In the genomic region with DNA sequence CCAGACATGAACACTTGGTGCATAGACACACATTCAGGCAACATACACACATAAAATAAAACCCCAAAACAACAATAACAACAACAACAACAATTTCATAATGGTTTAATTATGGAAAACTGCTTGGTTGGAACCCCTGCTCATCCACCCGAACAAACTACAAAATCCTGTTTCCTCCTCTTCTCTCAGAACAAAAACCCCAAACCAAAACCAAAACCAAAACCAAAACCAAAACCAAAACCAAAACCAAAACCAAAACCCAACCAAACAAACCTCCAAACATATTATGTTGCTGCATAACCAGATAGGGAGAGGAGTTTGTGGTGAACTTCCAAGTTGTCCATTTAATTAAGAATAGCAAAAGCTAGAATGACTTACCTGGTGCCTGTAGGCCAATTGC, we compare ENCODE assay signal across 18 mouse cellular contexts. TPM values are rescaled to one million over a fixed set of nuclear protein-coding genes. Genes with fewer than 3 reads are reported as not detected.
DNase-seq lines count a peak whose midpoint lies in the region; ATAC-seq and TF ChIP-seq lines count a peak whose summit lies in the region.
"Had no signal": no experiment of that assay in that cellular context is flagged by ENCODE, and none has a peak within 500 bp of the region (broad histone marks: within the 10 kb centered on the region; RNA-seq: fewer than 3 reads in every experiment).

No protein-coding gene starts in this region.

- DNase-seq in midbrain, embryonic 11.5 days (ENCODE audit: low spot score, missing footprints) = peak; percentile 44
- DNase-seq in CH12.LX (ENCODE audit: extremely low read depth) = peak; percentile 19
- no peak for DNase-seq in spleen, postnatal 10 days (ENCODE audit: low spot score in 2 of 2)
- DNase-seq in lung, postnatal 4 days = no peak
- DNase-seq: adrenal gland, postnatal 10 days; adrenal gland, postnatal 25 days; cerebellum, adult 11 months; cerebellum, adult 18-20 months; cerebellum, adult 9-10 months; cerebellum, postnatal 10 days; cerebellum, postnatal 25 days; forebrain, postnatal 0 days had no signal

- H3K9ac ChIP-seq in midbrain, embryonic 11.5 days (ENCODE audit: low read length) = no peak overlapping the region
- no peak overlapping the region for H3K9ac ChIP-seq in midbrain, embryonic 15.5 days
- H3K9ac ChIP-seq in CH12.LX (ENCODE audit: insufficient read depth, low read depth) = no peak overlapping the region
- H3K9ac ChIP-seq: embryonic facial prominence, embryonic 12.5 days; forebrain, embryonic 13.5 days; forebrain, embryonic 15.5 days; forebrain, postnatal 0 days had no signal

- in situ Hi-C loops in CH12.LX (cut with MboI; ENCODE audit: low pct_ligation_motif_present, low pct_unique_long_range_greater_than_20kb, low sequenced_read_pairs) = no loop called here

- no peak overlapping the region for H3K4me3 ChIP-seq in midbrain, embryonic 11.5 days (ENCODE audit: low read depth, low read length)
- H3K4me3 ChIP-seq in midbrain, embryonic 15.5 days = no peak overlapping the region
- no peak overlapping the region for H3K4me3 ChIP-seq in CH12.LX (replicated peaks in 1 of 3; ENCODE audit: low read depth in 2 of 3, low read length in 2 of 3, poor library complexity in 1 of 3)
- H3K4me3 ChIP-seq: embryonic facial prominence, embryonic 10.5 days; embryonic facial prominence, embryonic 12.5 days; forebrain, embryonic 13.5 days; forebrain, embryonic 15.5 days had no signal

- 87% methylated on average over 1 of the region's 1 CpGs for WGBS in midbrain, embryonic 11.5 days
- WGBS in midbrain, embryonic 15.5 days = 82% methylated on average over 1 of the region's 1 CpGs

- no peaks in the 10 kb centered on the region for H3K4me1 ChIP-seq in midbrain, embryonic 11.5 days (ENCODE audit: control insufficient read depth, insufficient read depth, low read length)
- H3K4me1 ChIP-seq in midbrain, embryonic 15.5 days = peaks cover 12% of the 10 kb centered on the region
- peaks cover 7 to 37% of the 10 kb centered on the region in 2 experiments for H3K4me1 ChIP-seq in CH12.LX (ENCODE audit: control insufficient read depth in 1 of 2, insufficient read depth in 2 of 2)
- H3K4me1 ChIP-seq: embryonic facial prominence, embryonic 10.5 days; embryonic facial prominence, embryonic 12.5 days; forebrain, embryonic 13.5 days; forebrain, embryonic 15.5 days had no signal

- no peaks in the 10 kb centered on the region for H3K9me3 ChIP-seq in midbrain, embryonic 11.5 days (ENCODE audit: control insufficient read depth, low read length)
- H3K9me3 ChIP-seq in midbrain, embryonic 15.5 days = no peaks in the 10 kb centered on the region
- H3K9me3 ChIP-seq in CH12.LX (replicated peaks; ENCODE audit: low read length) = no peaks in the 10 kb centered on the region
- H3K9me3 ChIP-seq: embryonic facial prominence, embryonic 10.5 days; embryonic facial prominence, embryonic 12.5 days; forebrain, embryonic 13.5 days; forebrain, embryonic 15.5 days had no signal

- no peak overlapping the region for H3K27ac ChIP-seq in midbrain, embryonic 11.5 days (ENCODE audit: low read depth, low read length)
- H3K27ac ChIP-seq in midbrain, embryonic 15.5 days = no peak overlapping the region
- no peak overlapping the region for H3K27ac ChIP-seq in CH12.LX (ENCODE audit: insufficient read depth, low read depth)
- H3K27ac ChIP-seq: embryonic facial prominence, embryonic 10.5 days; embryonic facial prominence, embryonic 12.5 days; forebrain, embryonic 13.5 days; forebrain, embryonic 15.5 days had no signal

- TF ChIP-seq EP300 in CH12.LX (IDR thresholded peaks at IDR 0.05; ENCODE audit: low read length) = peak; percentile 67; the same call in 1 of the 2 replicates

- H3K36me3 ChIP-seq in midbrain, embryonic 11.5 days (ENCODE audit: control insufficient read depth, insufficient read depth, low read length) = no peaks in the 10 kb centered on the region
- no peaks in the 10 kb centered on the region for H3K36me3 ChIP-seq in midbrain, embryonic 15.5 days (replicated peaks)
- H3K36me3 ChIP-seq in CH12.LX (replicated peaks in 1 of 2; ENCODE audit: control insufficient read depth in 1 of 2, insufficient read depth in 1 of 2, low read length in 1 of 2) = no peaks in the 10 kb centered on the region
- H3K36me3 ChIP-seq: embryonic facial prominence, embryonic 10.5 days; embryonic facial prominence, embryonic 12.5 days; forebrain, embryonic 15.5 days had no signal

- H3K79me2 ChIP-seq in CH12.LX (replicated peaks; ENCODE audit: control insufficient read depth, extremely low read depth, insufficient read depth, poor library complexity, severe bottlenecking) = no peaks in the 10 kb centered on the region

- no peak for ATAC-seq in midbrain, embryonic 11.5 days (ENCODE audit: low FRiP score)
- no peak for ATAC-seq in midbrain, embryonic 15.5 days (replicated peaks)
- ATAC-seq: forebrain, embryonic 13.5 days; forebrain, embryonic 15.5 days; forebrain, postnatal 0 days had no signal

- no peaks in the 10 kb centered on the region for H3K27me3 ChIP-seq in midbrain, embryonic 11.5 days (ENCODE audit: control insufficient read depth, insufficient read depth, low read length)
- H3K27me3 ChIP-seq in midbrain, embryonic 15.5 days (replicated peaks) = no peaks in the 10 kb centered on the region
- H3K27me3 ChIP-seq in CH12.LX (replicated peaks) = no peaks in the 10 kb centered on the region
- H3K27me3 ChIP-seq: embryonic facial prominence, embryonic 12.5 days; forebrain, embryonic 13.5 days; forebrain, embryonic 15.5 days had no signal

- no peak for TF ChIP-seq RAD21 in CH12.LX (IDR thresholded peaks at IDR 0.05; ENCODE audit: low read depth, low read length)

- no peak for TF ChIP-seq POLR2A in CH12.LX (IDR thresholded peaks at IDR 0.05; ENCODE audit: low read depth, low read length)

- dilution Hi-C loops in CH12.LX (cut with MboI; ENCODE audit: extremely low pct_ligation_motif_present, extremely low pct_unique_long_range_greater_than_20kb, low sequenced_read_pairs) = no loop called here

- no peak for TF ChIP-seq CTCF in CH12.LX (conservative IDR thresholded peaks at IDR 0.05 in 1 of 2, IDR thresholded peaks at IDR 0.05 in 1 of 2; ENCODE audit: low read depth in 2 of 2, low read length in 2 of 2)

- H3K4me2 ChIP-seq in midbrain, embryonic 11.5 days = no peak overlapping the region
- no peak overlapping the region for H3K4me2 ChIP-seq in midbrain, embryonic 15.5 days
- no peak overlapping the region for H3K4me2 ChIP-seq in CH12.LX (ENCODE audit: insufficient read depth, low read depth, poor library complexity, severe bottlenecking)
- H3K4me2 ChIP-seq: embryonic facial prominence, embryonic 12.5 days; forebrain, embryonic 13.5 days; forebrain, embryonic 15.5 days had no signal

TF ChIP-seq in CH12.LX, 34 proteins besides CTCF, POLR2A, EP300 and RAD21 (continues in another document):
- TF ChIP-seq USF1 (IDR thresholded peaks at IDR 0.05; ENCODE audit: low read depth, low read length) = no peak
- no peak for TF ChIP-seq PAX5 (IDR thresholded peaks at IDR 0.05; ENCODE audit: low read length)
- no peak for TF ChIP-seq HCFC1 (IDR thresholded peaks at IDR 0.05; ENCODE audit: low read depth, low read length)
- no peak for TF ChIP-seq JUND (conservative IDR thresholded peaks at IDR 0.05; ENCODE audit: low read depth, low read length)
- TF ChIP-seq E2F4 (IDR thresholded peaks at IDR 0.05; ENCODE audit: insufficient replicate concordance, low read depth, low read length) = no peak
- TF ChIP-seq BHLHE40 (IDR thresholded peaks at IDR 0.05; ENCODE audit: low read depth, low read length) = 0 out of 2 replicates have a peak, but pooled peaks have one; percentile 29
- no peak for TF ChIP-seq CHD2 (IDR thresholded peaks at IDR 0.05; ENCODE audit: low read length)
- TF ChIP-seq CHD1 (IDR thresholded peaks at IDR 0.05; ENCODE audit: low read depth, low read length) = no peak
- TF ChIP-seq USF2 (conservative IDR thresholded peaks at IDR 0.05; ENCODE audit: low read depth, low read length) = no peak
- no peak for TF ChIP-seq MAZ (IDR thresholded peaks at IDR 0.05; ENCODE audit: low read depth, low read length)
- peak; percentile 86 for TF ChIP-seq ETS1 (conservative IDR thresholded peaks at IDR 0.05; ENCODE audit: low read depth, low read length)
- 0 out of 2 replicates have a peak, but pooled peaks have one; percentile 31 for TF ChIP-seq RCOR1 (conservative IDR thresholded peaks at IDR 0.05; ENCODE audit: low read depth, low read length)
- no peak for TF ChIP-seq GABPA (IDR thresholded peaks at IDR 0.05; ENCODE audit: insufficient replicate concordance, low read depth, low read length)
- no peak for TF ChIP-seq MAFK (IDR thresholded peaks at IDR 0.05; ENCODE audit: insufficient replicate concordance, low read length)
- no peak for TF ChIP-seq MAX (IDR thresholded peaks at IDR 0.05; ENCODE audit: low read length)
- no peak for TF ChIP-seq SIN3A (IDR thresholded peaks at IDR 0.05; ENCODE audit: low read length)
- TF ChIP-seq MEF2A (IDR thresholded peaks at IDR 0.05; ENCODE audit: borderline replicate concordance, low read depth, low read length) = no peak
- no peak for TF ChIP-seq ELF1 (IDR thresholded peaks at IDR 0.05; ENCODE audit: low read depth, low read length)
- TF ChIP-seq UBTF (IDR thresholded peaks at IDR 0.05; ENCODE audit: low read depth, low read length) = no peak
- TF ChIP-seq JUN (IDR thresholded peaks at IDR 0.05; ENCODE audit: insufficient read depth, low read depth, low read length) = no peak
- TF ChIP-seq MXI1 (IDR thresholded peaks at IDR 0.05; ENCODE audit: low read depth, low read length) = no peak
- TF ChIP-seq ZKSCAN1 (IDR thresholded peaks at IDR 0.05; ENCODE audit: borderline replicate concordance, low read depth, low read length) = no peak
- no peak for TF ChIP-seq NRF1 (IDR thresholded peaks at IDR 0.05; ENCODE audit: low read depth, low read length)
- no peak for TF ChIP-seq NELFE (IDR thresholded peaks at IDR 0.05; ENCODE audit: low read depth, low read length)
- no peak for TF ChIP-seq MYC (IDR thresholded peaks at IDR 0.05; ENCODE audit: low read depth, low read length)
- 0 out of 2 replicates have a peak, but pooled peaks have one; percentile 23 for TF ChIP-seq TCF12 (IDR thresholded peaks at IDR 0.05; ENCODE audit: low read depth, low read length)
- no peak for TF ChIP-seq SMC3 (IDR thresholded peaks at IDR 0.05; ENCODE audit: low read depth, low read length)
- no peak for TF ChIP-seq ZMIZ1 (IDR thresholded peaks at IDR 0.05; ENCODE audit: low read depth, low read length)
- TF ChIP-seq ZNF384 (IDR thresholded peaks at IDR 0.05; ENCODE audit: low read depth, low read length) = no peak; the same call in 1 of the 2 replicates
- TF ChIP-seq POLR2AphosphoS2 (IDR thresholded peaks at IDR 0.05; ENCODE audit: low read depth, low read length) = no peak

RNA-seq across cellular contexts. Expression of a gene that starts 17.9 kb away (rescaled TPM):
- 3.0 and 3.5 TPM in 2 replicates for polyA plus RNA-seq in midbrain, embryonic 11.5 days (2014; fragmentation: Nextera tagmentation; extraction: Ambion mirVana)
- polyA plus RNA-seq in midbrain, embryonic 15.5 days (2015; fragmentation: Nextera tagmentation; extraction: Ambion mirVana) = 14.4 and 15.3 TPM in 2 replicates
- total RNA-seq in CH12.LX (2012; rRNA removed) (not detected in 2 replicates), CH12.LX (2014; rRNA removed) (not detected in 2 replicates)
- polyA plus RNA-seq in CH12.LX (2012; ENCODE audit: insufficient read length, low read depth) = not detected in 2 replicates
- total RNA-seq: MEL had no signal

Comparison
In these comparisons a context has a peak if more than half of its experiments do, and no peak if none do; other contexts are left out.
1. DNase-seq: peak in midbrain, embryonic 11.5 days (single experiment) and CH12.LX (single experiment); none in spleen, postnatal 10 days (0 of 2) and lung, postnatal 4 days (0 of 2).